Mouse (Mus musculus) frontal cortex, adult (tissue): ENCODE data around the gene Cd5.

ENCODE experiments used
- ATAC-seq: cut with Nextera tagmentation; 2 replicates; pipeline ENCODE4 v1.9.2; 2017; ENCODE audit warnings: mild to moderate bottlenecking, moderate library complexity, mixed read lengths; ENCODE audit not compliant: low TSS enrichment

The Cd5 gene

GRCm38 (mm10) chr19:10729889-10730288, 8.9 kb downstream of the Cd5 start:
- no peak for ATAC-seq

- ATAC-seq = no peak
Measured at GRCm38 (mm10) chr19:10724629-10725363, 14.0 kb downstream of the Cd5 start.

GRCm38 (mm10) chr19:10723649-10724048, 15.2 kb downstream of the Cd5 start:
- ATAC-seq = no peak

GRCm38 (mm10) chr19:10723084-10723483, 15.7 kb downstream of the Cd5 start:
- ATAC-seq = peak; percentile 48; the same call in 1 of the 2 replicates

- ATAC-seq = no peak
Measured at GRCm38 (mm10) chr19:10721064-10721463, 17.7 kb downstream of the Cd5 start.

GRCm38 (mm10) chr19:10720524-10720923, 18.3 kb downstream of the Cd5 start:
- no peak for ATAC-seq

GRCm38 (mm10) chr19:10719751-10720150, 19.1 kb downstream of the Cd5 start:
- ATAC-seq = no peak

- ATAC-seq = no peak
Measured at GRCm38 (mm10) chr19:10718251-10718775, 20.5 kb downstream of the Cd5 start.

- no peak for ATAC-seq
Measured at GRCm38 (mm10) chr19:10715476-10715875, 23.3 kb downstream of the Cd5 start.

- ATAC-seq = peak; percentile 76
Measured at GRCm38 (mm10) chr19:10714682-10715475, 23.9 kb downstream of the Cd5 start.

- no peak for ATAC-seq
Measured at GRCm38 (mm10) chr19:10714168-10714567, 24.6 kb downstream of the Cd5 start.

- no peak for ATAC-seq
Measured at GRCm38 (mm10) chr19:10713551-10713950, 25.3 kb downstream of the Cd5 start.

GRCm38 (mm10) chr19:10712646-10713045, 26.2 kb downstream of the Cd5 start:
- ATAC-seq = no peak

- no peak for ATAC-seq
Measured at GRCm38 (mm10) chr19:10712194-10712593, 26.6 kb downstream of the Cd5 start.

GRCm38 (mm10) chr19:10710751-10711150, 28.1 kb downstream of the Cd5 start:
- ATAC-seq = no peak

GRCm38 (mm10) chr19:10710088-10710511, 28.7 kb downstream of the Cd5 start:
- ATAC-seq = peak; percentile 47

GRCm38 (mm10) chr19:10709360-10710087, 29.3 kb downstream of the Cd5 start:
- peak; percentile 73 for ATAC-seq

GRCm38 (mm10) chr19:10708900-10709299, 29.9 kb downstream of the Cd5 start:
- ATAC-seq = no peak

- no peak for ATAC-seq
Measured at GRCm38 (mm10) chr19:10707881-10708280, 30.9 kb downstream of the Cd5 start.

- no peak for ATAC-seq
Measured at GRCm38 (mm10) chr19:10707087-10707875, 31.5 kb downstream of the Cd5 start.

- ATAC-seq = no peak
Measured at GRCm38 (mm10) chr19:10703470-10703869, 35.3 kb downstream of the Cd5 start.
